In the genomic region with DNA sequence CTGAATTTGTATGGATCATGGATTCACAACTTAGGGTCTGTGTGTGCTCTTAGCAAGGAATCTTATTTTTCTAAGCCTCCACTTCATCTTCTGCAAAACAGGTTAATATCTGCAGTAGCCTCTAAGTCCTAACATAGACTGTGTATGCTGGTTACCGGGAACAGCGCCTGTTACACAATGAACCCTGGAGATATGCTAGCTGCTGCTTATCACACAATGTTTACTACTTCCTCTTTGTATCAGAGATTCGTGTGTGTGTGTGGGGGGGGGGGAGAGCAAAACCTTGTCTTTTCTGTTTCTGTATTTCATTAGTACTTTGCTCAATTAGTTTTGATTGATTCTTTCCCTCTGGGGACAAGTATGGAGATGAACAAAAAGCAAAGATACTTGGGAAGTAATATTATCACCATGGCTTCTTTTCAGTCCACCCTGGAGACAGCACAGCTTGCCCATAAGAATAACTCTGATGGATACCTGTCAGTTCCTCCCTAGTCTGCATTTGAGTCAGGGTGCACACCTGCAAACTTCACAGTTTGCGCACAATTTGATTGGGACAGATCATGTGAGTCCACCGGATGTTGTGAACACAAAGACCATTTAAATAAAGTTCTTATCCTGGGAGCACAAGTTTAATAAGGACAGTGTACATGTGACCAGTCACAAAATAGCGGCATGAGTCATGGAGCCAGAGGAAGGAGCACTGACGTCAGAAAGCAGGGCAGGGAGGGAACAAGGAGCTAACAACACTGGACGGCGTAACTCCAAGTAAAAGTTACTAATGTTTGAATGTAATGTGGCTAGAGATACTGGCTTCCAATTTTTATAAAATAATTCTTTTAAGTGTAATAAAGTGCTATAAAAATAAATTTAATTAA, we compare ENCODE assay signal across 15 mouse cellular contexts.
DNase-seq lines count a peak whose midpoint lies in the region; ATAC-seq and TF ChIP-seq lines count a peak whose summit lies in the region.
"Had no signal": no experiment of that assay in that cellular context is flagged by ENCODE, and none has a peak within 500 bp of the region (broad histone marks: within the 10 kb centered on the region; RNA-seq: fewer than 3 reads in every experiment).

No protein-coding gene starts in this region.

- H3K27me3 ChIP-seq in G1E (ENCODE audit: insufficient read depth, low read length), result peaks cover 4% of the 10 kb centered on the region; the same call in 1 of the 2 replicates
- no peaks in the 10 kb centered on the region for H3K27me3 ChIP-seq in heart, embryonic 12.5 days (replicated peaks)
- no peaks in the 10 kb centered on the region for H3K27me3 ChIP-seq in kidney, embryonic 15.5 days
- H3K27me3 ChIP-seq: embryonic facial prominence, embryonic 13.5 days; limb, embryonic 15.5 days had no signal

- H3K4me3 ChIP-seq in G1E (ENCODE audit: low read depth, low read length), result no peak overlapping the region
- no peak overlapping the region for H3K4me3 ChIP-seq in heart, embryonic 12.5 days
- no peak overlapping the region for H3K4me3 ChIP-seq in kidney, embryonic 15.5 days (replicated peaks)
- H3K4me3 ChIP-seq: embryonic facial prominence, embryonic 13.5 days; limb, embryonic 15.5 days had no signal

- 54% methylated on average over 9 of the region's 9 CpGs for WGBS in heart, embryonic 12.5 days
- 76% methylated on average over 9 of the region's 9 CpGs for WGBS in kidney, embryonic 15.5 days

- no peak overlapping the region for H3K27ac ChIP-seq in heart, embryonic 12.5 days (ENCODE audit: poor library complexity, severe bottlenecking)
- no peak overlapping the region for H3K27ac ChIP-seq in kidney, embryonic 15.5 days
- H3K27ac ChIP-seq: embryonic facial prominence, embryonic 13.5 days; limb, embryonic 15.5 days had no signal

- peak; percentile 57; the same call in 1 of the 2 replicates for ATAC-seq in frontal cortex, adult (ENCODE audit: low TSS enrichment)
- ATAC-seq in G1E (ENCODE audit: extremely low read depth, insufficient number of reproducible peaks, low FRiP score, poor library complexity, severe bottlenecking), result peak; percentile 66
- ATAC-seq in heart, embryonic 12.5 days (ENCODE audit: insufficient number of reproducible peaks, low FRiP score), result peak; percentile 73
- ATAC-seq in kidney, embryonic 15.5 days (replicated peaks; ENCODE audit: low FRiP score), result no peak
- ATAC-seq: CD4-positive, CD25-positive, alpha-beta regulatory T cell, adult 4 months had no signal

- H3K9ac ChIP-seq in heart, embryonic 12.5 days, result no peak overlapping the region
- H3K9ac ChIP-seq in kidney, embryonic 15.5 days, result no peak overlapping the region
- H3K9ac ChIP-seq: embryonic facial prominence, embryonic 13.5 days; limb, embryonic 15.5 days had no signal

- no peak for TF ChIP-seq CTCF in G1E (IDR thresholded peaks at IDR 0.05; ENCODE audit: low read depth, low read length)

- no peak for DNase-seq in frontal cortex, postnatal 25 days (ENCODE audit: low spot score in 2 of 2)
- no peak for DNase-seq in G1E (ENCODE audit: low spot score)
- DNase-seq in lung, postnatal 25 days (ENCODE audit: low spot score), result peak; percentile 27
- DNase-seq in thymus, postnatal 36 days, result no peak
- no peak for DNase-seq in retina, embryonic 14.5 days (ENCODE audit: low spot score)
- DNase-seq: cerebellum, adult 8-10 months; kidney, adult 8-10 months; layer of hippocampus, postnatal 36 days; thymus, postnatal 25 days had no signal

- H3K4me2 ChIP-seq in heart, embryonic 12.5 days, result no peak overlapping the region
- H3K4me2 ChIP-seq in kidney, embryonic 15.5 days, result no peak overlapping the region
- H3K4me2 ChIP-seq: embryonic facial prominence, embryonic 13.5 days; limb, embryonic 15.5 days had no signal

- H3K4me1 ChIP-seq in G1E (ENCODE audit: insufficient read depth, low read depth, low read length), result 0 out of 2 replicates have a peak, but pooled peaks cover 2% of the 10 kb centered on the region
- H3K4me1 ChIP-seq in heart, embryonic 12.5 days (replicated peaks), result 0 out of 2 replicates have a peak, but pooled peaks cover 3% of the 10 kb centered on the region
- H3K4me1 ChIP-seq in kidney, embryonic 15.5 days, result no peaks in the 10 kb centered on the region
- H3K4me1 ChIP-seq: embryonic facial prominence, embryonic 13.5 days; limb, embryonic 15.5 days had no signal

- no peaks in the 10 kb centered on the region for H3K36me3 ChIP-seq in G1E (replicated peaks)
- H3K36me3 ChIP-seq in heart, embryonic 12.5 days, result no peaks in the 10 kb centered on the region
- no peaks in the 10 kb centered on the region for H3K36me3 ChIP-seq in kidney, embryonic 15.5 days
- H3K36me3 ChIP-seq: embryonic facial prominence, embryonic 13.5 days; limb, embryonic 15.5 days had no signal

- no peaks in the 10 kb centered on the region for H3K9me3 ChIP-seq in G1E (replicated peaks)
- H3K9me3 ChIP-seq in heart, embryonic 12.5 days (replicated peaks), result no peaks in the 10 kb centered on the region
- no peaks in the 10 kb centered on the region for H3K9me3 ChIP-seq in kidney, embryonic 15.5 days (replicated peaks)
- H3K9me3 ChIP-seq: embryonic facial prominence, embryonic 13.5 days; limb, embryonic 15.5 days had no signal
